Mouse (Mus musculus) heart, adult 2 months (tissue): ENCODE measurements around the gene Cd300ld5.

Experiments used
- CTCF ChIP-seq: fragments of 200-600 bp; IDR thresholded peaks from 2 replicates; pipeline ENCODE4 v1.8.1; 2022; ENCODE audit warnings: antibody characterized with exemption, mild to moderate bottlenecking, moderate library complexity
- POLR2A ChIP-seq: fragments of 200-500 bp; IDR thresholded peaks from 2 replicates; pipeline ENCODE4 v1.6.1; 2011; ENCODE audit warnings: mild to moderate bottlenecking, low read depth, low read length, control low read depth; ENCODE audit not compliant: insufficient read depth

DNA sequence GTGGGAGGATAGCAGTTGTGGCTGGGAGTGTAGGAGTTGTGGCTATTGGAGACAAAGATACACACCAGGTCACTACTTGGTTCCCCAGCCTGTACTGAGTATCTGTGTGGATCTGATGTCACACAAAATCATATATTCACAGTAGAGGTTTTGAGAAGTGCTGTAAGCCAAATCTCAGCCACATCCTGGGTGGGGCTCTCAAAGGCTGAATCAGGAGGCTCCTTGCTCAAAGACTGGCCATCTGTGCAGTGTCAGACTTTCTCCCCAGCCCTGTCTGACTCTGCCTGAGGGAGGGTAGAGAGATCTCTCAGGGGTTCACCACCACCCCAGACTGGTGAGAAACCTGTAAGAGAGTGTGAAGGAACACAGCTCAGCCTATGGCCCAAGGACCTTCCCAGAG lies 17.0 kb upstream of the Cd300ld5 start:
- TF ChIP-seq POLR2A (no peak), CTCF (no peak)
